Mouse (Mus musculus) kidney, embryonic 14.5 days (tissue): ENCODE data around the gene Gpr180. TPM values are rescaled to one million over a fixed set of nuclear protein-coding genes. Genes with fewer than 3 reads are reported as not detected.
"Not testable (repeated sequence)": the region's sequence is repeated elsewhere in the genome, so short reads cannot be mapped to it uniquely, and the experiment has no call there.

Source experiments
- ATAC-seq: fragments of 200-750 bp; cut with Nextera tagmentation; 2 replicates; pipeline ENCODE4 v1.8.0; 2017; ENCODE audit warnings: moderate number of reproducible peaks, mild to moderate bottlenecking, moderate TSS enrichment, moderate library complexity; ENCODE audit not compliant: low FRiP score, low TSS enrichment
- H3K27ac ChIP-seq: fragments of 300-500 bp; sonication (generic); 2 replicates; pipeline ENCODE4 v1.5.1; 2014; ENCODE audit warnings: low read depth, mild to moderate bottlenecking, low read length, moderate library complexity, mixed read lengths
- H3K27me3 ChIP-seq: fragments of 300-500 bp; sonication (generic); 2 replicates; pipeline ENCODE4 v1.6.1; 2014; ENCODE audit warnings: mild to moderate bottlenecking, low read length; ENCODE audit not compliant: control insufficient read depth, insufficient read depth
- H3K36me3 ChIP-seq: fragments of 300-500 bp; sonication (generic); 2 replicates; pipeline ENCODE4 v1.6.1; 2014; ENCODE audit warnings: low read length, mixed read lengths; ENCODE audit not compliant: control insufficient read depth, insufficient read depth
- H3K4me1 ChIP-seq: fragments of 300-500 bp; sonication (generic); 2 replicates; pipeline ENCODE4 v1.6.1; 2014; ENCODE audit warnings: low read length, mixed read lengths; ENCODE audit not compliant: control insufficient read depth, insufficient read depth
- H3K4me2 ChIP-seq: fragments of 300-500 bp; sonication (generic); replicated peaks from 2 replicates; pipeline ENCODE4 v1.6.1; 2014; ENCODE audit warnings: low read depth, mild to moderate bottlenecking, low read length
- H3K4me3 ChIP-seq: fragments of 300-500 bp; sonication (generic); 2 replicates; pipeline ENCODE4 v1.5.1; 2014; ENCODE audit warnings: mild to moderate bottlenecking, low read length
- H3K9ac ChIP-seq: fragments of 300-500 bp; sonication (generic); 2 replicates; pipeline ENCODE4 v1.6.1; 2014; ENCODE audit warnings: low read depth, mild to moderate bottlenecking, low read length, moderate library complexity
- H3K9me3 ChIP-seq: fragments of 300-500 bp; sonication (generic); 2 replicates; pipeline ENCODE4 v1.6.1; 2016; ENCODE audit warnings: low read length; ENCODE audit not compliant: control insufficient read depth
- WGBS: fragments of 180-500 bp; shearing (Covaris S2); extraction: QIAGEN DNeasy Blood & Tissue Kit; methylation state at CpG from one replicate; pipeline ENCODE4 v1.1.7; 2014; 5-methylcytosine and 5-hydroxymethylcytosine counted together
- polyA plus RNA-seq: library from polyadenylated mRNA; unstranded; fragments of >200 nt; fragmentation: Nextera tagmentation; extraction: Ambion mirVana; gene quantifications from 2 replicates; pipeline ENCODE4 v1.2.1, GENCODE M21; 2014

The Gpr180 gene
- polyA plus RNA-seq, result 41.3 and 55.5 TPM in 2 replicates

- Histone ChIP-seq H3K4me1 (peaks cover 4% of the 10 kb centered on the region), H3K9ac (peak within 1 kb of the TSS; percentile 88), H3K9me3 (peaks cover 3% of the 10 kb centered on the region; the same call in 1 of the 2 replicates), H3K27me3 (peaks cover 4% of the 10 kb centered on the region; the same call in 1 of the 2 replicates), H3K4me2 (peak within 1 kb of the TSS; percentile 63), H3K27ac (peak within 1 kb of the TSS; percentile 67), H3K4me3 (peak within 1 kb of the TSS; percentile 84), H3K36me3 (peaks cover 23% of the 10 kb centered on the region)
- peak; percentile 97 for ATAC-seq
- WGBS, result under 1% methylated on average over 77 of the region's 77 CpGs
Observed at GRCm38 (mm10) chr14:118136744-118137452, at the start of gene Gpr180. Gpr180 (plus strand) TSS chr14:118137158.

- Histone ChIP-seq H3K9me3 (no peaks in the 10 kb centered on the region), H3K27me3 (no peaks in the 10 kb centered on the region), H3K4me3 (peak overlapping the region; percentile 57), H3K27ac (0 out of 2 replicates have a peak overlapping the region, but pooled peaks have one; percentile 47), H3K4me2 (peak overlapping the region; percentile 57), H3K36me3 (no peaks in the 10 kb centered on the region), H3K9ac (peak overlapping the region; percentile 61), H3K4me1 (no peaks in the 10 kb centered on the region)
- ATAC-seq, result peak; percentile 58
- WGBS, result 13% methylated on average over 22 of the region's 22 CpGs
Observed at GRCm38 (mm10) chr14:118088437-118089207, 48.3 kb upstream of the Gpr180 start.

- no peaks in the 10 kb centered on the region for H3K27me3 ChIP-seq
- peak; percentile 86 for ATAC-seq
- WGBS, result under 1% methylated on average over 44 of the region's 44 CpGs
- H3K4me2 ChIP-seq, result peak overlapping the region; percentile 57
- H3K36me3 ChIP-seq, result no peaks in the 10 kb centered on the region
- H3K4me3 ChIP-seq, result peak overlapping the region; percentile 57
- H3K4me1 ChIP-seq, result no peaks in the 10 kb centered on the region
- H3K9me3 ChIP-seq, result no peaks in the 10 kb centered on the region
- 0 out of 2 replicates have a peak overlapping the region, but pooled peaks have one; percentile 47 for H3K27ac ChIP-seq
- H3K9ac ChIP-seq, result peak overlapping the region; percentile 61
Observed at GRCm38 (mm10) chr14:118089215-118089805, 47.6 kb upstream of the Gpr180 start.

- Histone ChIP-seq H3K9ac (peak overlapping the region; percentile 61), H3K9me3 (no peaks in the 10 kb centered on the region), H3K4me2 (peak overlapping the region; percentile 57), H3K4me1 (no peaks in the 10 kb centered on the region), H3K36me3 (no peaks in the 10 kb centered on the region), H3K4me3 (peak overlapping the region; percentile 57), H3K27me3 (no peaks in the 10 kb centered on the region), H3K27ac (no peak overlapping the region)
- ATAC-seq, result peak; percentile 51
- WGBS, result under 1% methylated on average over 18 of the region's 18 CpGs
Observed at GRCm38 (mm10) chr14:118089806-118090392, 47.1 kb upstream of the Gpr180 start.

- WGBS, result 64% methylated on average over 2 of the region's 2 CpGs
- H3K4me3 ChIP-seq, result no peak overlapping the region
- ATAC-seq, result no peak
- no peak overlapping the region for H3K27ac ChIP-seq
- no peaks in the 10 kb centered on the region for H3K27me3 ChIP-seq
- no peaks in the 10 kb centered on the region for H3K36me3 ChIP-seq
- H3K4me2 ChIP-seq, result no peak overlapping the region
- no peaks in the 10 kb centered on the region for H3K4me1 ChIP-seq
- H3K9me3 ChIP-seq, result no peaks in the 10 kb centered on the region
- H3K9ac ChIP-seq, result no peak overlapping the region
Observed at GRCm38 (mm10) chr14:118098265-118098664, 38.7 kb upstream of the Gpr180 start.

GRCm38 (mm10) chr14:118101227-118101990 is 35.5 kb upstream of the Gpr180 start:
- WGBS, result 81% methylated on average over 14 of the region's 14 CpGs
- Histone ChIP-seq H3K4me1 (no peaks in the 10 kb centered on the region), H3K27ac (no peak overlapping the region), H3K36me3 (no peaks in the 10 kb centered on the region), H3K27me3 (no peaks in the 10 kb centered on the region), H3K9me3 (no peaks in the 10 kb centered on the region), H3K9ac (no peak overlapping the region), H3K4me3 (no peak overlapping the region), H3K4me2 (no peak overlapping the region)
- ATAC-seq, result no peak

GRCm38 (mm10) chr14:118107479-118107878 is 29.5 kb upstream of the Gpr180 start:
- ATAC-seq, H3K4me2 ChIP-seq, H3K4me3 ChIP-seq, H3K27ac ChIP-seq, H3K4me1 ChIP-seq, H3K9ac ChIP-seq, H3K9me3 ChIP-seq, H3K27me3 ChIP-seq: not testable (repeated sequence)
- 94% methylated on average over 2 of the region's 2 CpGs for WGBS
- H3K36me3 ChIP-seq, result peaks cover 13% of the 10 kb centered on the region

GRCm38 (mm10) chr14:118113116-118113515 is 23.8 kb upstream of the Gpr180 start:
- Histone ChIP-seq H3K4me1 (no peaks in the 10 kb centered on the region), H3K9me3 (no peaks in the 10 kb centered on the region), H3K9ac (no peak overlapping the region), H3K36me3 (peaks cover 63% of the 10 kb centered on the region), H3K27me3 (no peaks in the 10 kb centered on the region), H3K4me3 (no peak overlapping the region), H3K27ac (no peak overlapping the region), H3K4me2 (no peak overlapping the region)
- 87% methylated on average over 6 of the region's 6 CpGs for WGBS
- no peak for ATAC-seq
